Mouse (Mus musculus) c-Kit-positive CD71-negative TER-119-negative erythroid progenitor cells, embryonic 14.5 days (primary cell): ENCODE measurements around the gene Cklf.
"Not testable (repeated sequence)": the region's sequence is repeated elsewhere in the genome, so short reads cannot be mapped to it uniquely, and the experiment has no call there.

Source experiments
- DNase-seq: peaks from one replicate; pipeline ENCODE4 v3.0.0-alpha.2; 2013; ENCODE audit warnings: low read depth

Gene Cklf

DNA sequence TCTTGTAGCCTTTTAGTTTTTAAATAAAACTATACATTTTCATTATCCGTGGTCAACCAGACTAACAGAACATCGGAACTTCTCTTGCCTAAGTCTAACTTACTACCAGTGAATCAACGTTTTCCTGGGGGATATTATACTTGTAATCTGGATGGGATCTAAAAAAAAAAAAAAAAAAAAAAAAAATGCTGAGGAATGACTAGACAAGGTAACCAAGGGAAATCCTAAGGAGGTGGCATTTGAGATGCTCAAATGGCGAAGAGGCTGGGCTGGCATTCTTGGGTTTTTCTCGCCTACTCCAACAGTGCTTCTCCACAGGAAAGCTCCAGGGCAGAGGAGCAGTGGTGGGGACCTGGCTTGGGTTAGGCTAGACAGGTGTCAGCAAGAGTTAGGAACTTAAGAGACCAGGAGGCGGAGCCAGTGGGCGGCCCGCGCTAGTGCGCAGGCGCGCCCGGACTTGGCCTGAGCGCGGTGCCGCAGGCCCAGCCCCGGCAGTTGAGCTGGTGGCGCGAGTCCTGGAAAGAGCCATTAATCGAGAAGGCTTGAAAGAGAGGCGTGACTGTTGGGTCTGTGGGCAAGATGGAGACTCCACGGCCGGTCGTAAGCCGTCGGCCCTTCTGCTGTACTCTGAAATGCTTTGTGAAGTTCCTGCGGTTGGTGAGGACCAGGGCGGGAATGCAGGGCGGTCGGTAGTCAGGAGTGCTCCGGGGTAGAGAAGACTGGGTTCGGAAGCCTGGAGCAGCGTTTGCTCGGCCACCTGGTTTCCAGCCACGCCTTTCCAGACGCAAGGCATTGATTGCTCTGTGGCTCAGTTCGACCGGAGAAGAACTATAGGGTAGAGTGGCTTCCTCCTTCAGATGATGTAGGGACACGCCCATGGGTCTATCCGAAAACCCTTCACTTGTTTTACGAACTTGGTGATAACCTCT is at the start of gene Cklf:
Gene Cklf, plus strand, starts transcription at position 423 of the 929 bp plus-strand sequence.
- DNase-seq = peak; percentile 76

- no peak for DNase-seq
Measured at GRCm38 (mm10) chr8:104201622-104202021, 49.0 kb upstream of the Cklf start.

- no peak for DNase-seq
Measured at GRCm38 (mm10) chr8:104202320-104202719, 48.3 kb upstream of the Cklf start.

- DNase-seq = no peak
Measured at GRCm38 (mm10) chr8:104205292-104205691, 45.4 kb upstream of the Cklf start.

DNA sequence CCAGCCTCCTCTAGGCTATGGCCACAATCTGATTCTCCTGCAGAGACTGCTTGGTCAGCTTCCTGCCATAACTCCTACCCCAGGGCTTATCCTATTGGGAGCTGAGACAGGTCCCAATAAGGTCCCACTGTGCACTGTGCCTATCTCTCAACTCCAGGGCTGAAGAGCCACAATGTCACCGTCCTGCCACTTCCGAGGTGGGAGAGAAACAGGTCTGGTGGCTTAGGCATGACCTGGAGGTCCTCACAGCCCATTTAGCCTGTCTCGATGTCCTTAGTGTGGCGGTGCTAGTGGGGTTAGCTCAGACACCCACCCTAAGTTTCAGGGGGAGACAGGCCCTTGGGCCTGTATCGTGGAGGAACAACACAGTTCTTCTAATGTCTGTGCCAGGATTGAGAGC is 33.1 kb upstream of the Cklf start:
- DNase-seq = no peak

- peak; percentile 69 for DNase-seq
Measured at GRCm38 (mm10) chr8:104219079-104219478, 31.6 kb upstream of the Cklf start.

- peak; percentile 56 for DNase-seq
Measured at GRCm38 (mm10) chr8:104219806-104220205, 30.9 kb upstream of the Cklf start.

- no peak for DNase-seq
Measured at GRCm38 (mm10) chr8:104227048-104227447, 23.6 kb upstream of the Cklf start.

GRCm38 (mm10) chr8:104230377-104230776 is 20.3 kb upstream of the Cklf start:
- DNase-seq = no peak

DNA sequence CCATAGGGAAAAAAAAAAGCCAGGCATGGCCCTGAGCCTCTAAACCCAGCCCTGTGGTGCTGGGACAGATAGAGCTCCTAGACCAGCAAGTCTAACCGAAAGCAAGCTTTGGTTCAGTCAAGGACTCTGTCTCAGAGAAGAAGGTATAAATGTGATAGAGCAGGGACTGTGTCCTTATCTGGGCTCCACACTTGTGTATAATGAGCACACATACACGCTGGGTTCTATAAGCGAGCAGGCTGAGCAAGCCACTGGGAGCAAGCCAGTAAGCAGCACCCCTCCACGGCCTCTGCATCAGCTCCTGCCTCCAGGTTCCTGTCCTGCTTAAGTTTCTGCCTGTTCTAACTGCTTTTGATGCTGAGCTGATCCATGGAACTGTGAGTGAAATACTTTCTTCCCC is 18.6 kb upstream of the Cklf start:
- DNase-seq = no peak

- DNase-seq = no peak
Measured at GRCm38 (mm10) chr8:104232919-104233318, 17.7 kb upstream of the Cklf start.

- DNase-seq = no peak
Measured at GRCm38 (mm10) chr8:104234573-104234972, 16.1 kb upstream of the Cklf start.

- no peak for DNase-seq
Measured at GRCm38 (mm10) chr8:104239418-104239861, 11.2 kb upstream of the Cklf start.

DNA sequence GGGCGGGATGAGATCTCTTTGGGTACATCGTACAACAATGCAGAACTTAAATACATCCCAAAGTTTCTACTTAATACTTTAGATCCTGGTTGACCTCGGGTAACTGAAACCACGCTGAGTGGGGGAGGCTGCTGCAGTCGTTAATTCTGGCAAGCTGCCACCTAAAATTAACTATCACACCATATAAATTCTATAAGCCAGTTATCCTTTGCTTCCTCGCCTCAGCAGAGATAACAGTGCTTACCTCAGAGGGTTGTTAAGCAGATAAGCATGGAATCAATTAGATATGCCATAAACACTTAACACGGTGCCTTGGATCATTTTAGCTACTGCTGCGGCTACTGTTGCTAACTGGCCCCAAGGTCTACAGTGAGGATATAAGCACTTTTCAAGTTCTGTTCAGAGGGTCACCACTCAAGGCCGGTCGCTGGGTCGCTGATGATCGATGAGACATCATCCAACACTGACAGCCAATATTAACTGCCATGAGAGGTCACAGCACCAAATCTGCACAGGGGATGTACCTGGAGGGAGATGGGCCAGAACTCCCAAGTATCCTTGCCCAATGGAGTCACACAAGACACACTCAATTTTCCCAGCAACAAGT is 8.5 kb upstream of the Cklf start:
- no peak for DNase-seq

GRCm38 (mm10) chr8:104246621-104247020 is 4.0 kb upstream of the Cklf start:
- no peak for DNase-seq

- DNase-seq = no peak
Measured at GRCm38 (mm10) chr8:104247054-104247907, 3.4 kb upstream of the Cklf start.

DNA sequence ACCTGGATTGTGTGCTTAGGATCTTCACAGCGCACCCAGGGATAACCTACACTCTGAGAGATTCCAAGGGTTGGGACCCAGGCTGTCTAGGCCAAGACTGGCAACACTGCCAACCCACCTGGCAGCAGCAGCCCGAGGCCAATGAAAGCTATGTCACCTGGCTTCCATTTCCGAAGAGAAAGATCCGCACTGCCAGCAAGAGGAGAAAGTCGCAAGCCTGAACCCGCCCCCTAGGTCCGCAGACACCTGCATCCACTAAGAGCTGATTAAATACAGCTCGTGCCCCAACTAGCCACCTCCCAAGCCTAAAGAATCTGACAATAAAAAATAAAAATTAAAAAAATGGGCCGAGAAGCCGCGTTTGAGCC is 2.8 kb upstream of the Cklf start:
- no peak for DNase-seq

- DNase-seq = peak; percentile 66
Measured at GRCm38 (mm10) chr8:104248276-104248675, 2.4 kb upstream of the Cklf start, which contains the start of gene Tk2. Gene Tk2 (minus strand): TSS chr8:104248558.

GRCm38 (mm10) chr8:104249442-104249996 is 1.1 kb upstream of the Cklf start:
- DNase-seq = no peak

DNA sequence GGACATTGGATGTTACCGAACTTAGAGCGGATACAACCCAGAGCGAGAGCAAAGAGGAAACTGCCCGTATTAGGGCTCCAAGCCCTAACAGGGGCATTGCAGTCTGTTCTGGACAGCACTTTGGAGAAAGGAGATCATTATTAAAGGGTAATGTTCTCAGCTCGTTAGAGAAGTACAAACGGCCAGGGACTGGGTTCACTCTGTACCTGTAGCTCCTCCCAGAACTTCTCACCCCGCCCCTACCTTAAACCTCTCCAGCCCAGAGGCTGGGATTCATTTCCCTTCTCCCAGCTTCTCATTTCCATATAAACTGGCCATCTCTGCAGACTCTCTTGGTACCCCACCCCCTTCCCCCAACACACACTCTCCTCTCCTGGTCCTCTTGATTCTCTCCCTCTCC is 800 bp downstream of the Cklf start:
- DNase-seq = no peak

GRCm38 (mm10) chr8:104253016-104253415 is 2.4 kb downstream of the Cklf start:
- DNase-seq = no peak

DNA sequence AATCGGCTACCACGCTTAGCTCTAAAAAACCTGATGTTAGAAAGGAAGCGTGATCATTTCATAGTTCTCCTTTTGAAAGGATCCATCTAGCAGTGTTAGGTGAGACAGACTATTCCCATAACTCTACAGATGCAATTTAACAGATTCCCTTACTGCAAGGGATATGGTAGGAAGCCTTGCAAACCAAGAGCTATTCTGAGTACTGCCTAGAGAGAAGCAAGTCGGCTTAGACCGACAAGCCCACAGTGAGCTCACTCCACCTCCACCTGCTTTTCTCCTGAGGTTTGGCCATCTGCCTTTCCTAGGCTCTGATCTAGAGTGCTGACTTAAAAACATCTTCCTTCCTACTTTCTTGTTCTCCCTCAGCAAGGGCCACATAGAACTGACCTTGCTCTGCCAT is 11.1 kb downstream of the Cklf start:
- DNase-seq = not testable (repeated sequence)
